Mouse (Mus musculus) cerebellum, postnatal 25 days (tissue): ENCODE measurements at regions not wholly inside any gene's neighbourhood (a gene's known extent, or its start where the extent isn't known, plus 50 kb on each side); places are given as distances from the start of the nearest gene placed in this dataset.
A peak's percentile ranks its signal among the peaks of the same experiment; 100 is the strongest.

Experiments used
- DNase-seq, 2 experiments: peaks; one replicate each; pipeline ENCODE4 v3.0.0; 2021; ENCODE audit warnings: mixed read lengths in 2 of 2

- peak in 1 of 2 experiments; percentile 17 for DNase-seq
Measured at GRCm38 (mm10) chr1:113823493-113823892, 1861.1 kb upstream of the Cntnap5a start.

- no peak for DNase-seq
Measured at GRCm38 (mm10) chr1:113852481-113852880, 1832.1 kb upstream of the Cntnap5a start.
